In genomic region chr6:43462189-43462848, GRCm38 (mm10) we compare ENCODE assay signal across 17 mouse cellular contexts.
A peak's percentile ranks its signal among the peaks of the same experiment; 100 is the strongest.
DNase-seq lines count a peak whose midpoint lies in the region; ATAC-seq lines count a peak whose summit lies in the region.
"Had no signal": no experiment of that assay in that cellular context is flagged by ENCODE, and none has a peak within 500 bp of the region (broad histone marks: within the 10 kb centered on the region; RNA-seq: fewer than 3 reads in every experiment).

No protein-coding gene starts in this region.

- ATAC-seq in forebrain, embryonic 13.5 days = peak; percentile 86
- ATAC-seq in forebrain, embryonic 12.5 days (ENCODE audit: low FRiP score) = no peak
- ATAC-seq in forebrain, embryonic 16.5 days = peak; percentile 89

- H3K27ac ChIP-seq in forebrain, embryonic 13.5 days = no peak overlapping the region
- H3K27ac ChIP-seq in forebrain, embryonic 12.5 days = no peak overlapping the region
- no peak overlapping the region for H3K27ac ChIP-seq in forebrain, embryonic 16.5 days (ENCODE audit: low read length)
- H3K27ac ChIP-seq: limb, embryonic 10.5 days had no signal

- peak; percentile 5 for DNase-seq in layer of hippocampus, adult 9-11 months
- DNase-seq in layer of hippocampus, postnatal 10 days (ENCODE audit: low spot score in 2 of 2) = no peak
- DNase-seq in 416B (ENCODE audit: low read depth) = peak; percentile 61
- DNase-seq in gastrocnemius, postnatal 25 days = no peak
- DNase-seq in B cell, adult 2 months = no peak
- DNase-seq: adrenal gland, postnatal 10 days; cerebellum, adult 9-10 months; embryo, embryonic 11 days; gastrocnemius, postnatal 10 days; kidney, adult 8-10 months; layer of hippocampus, postnatal 36 days had no signal

- H3K4me1 ChIP-seq in forebrain, embryonic 13.5 days = peaks cover 5% of the 10 kb centered on the region; the same call in 1 of the 2 replicates
- H3K4me1 ChIP-seq in forebrain, embryonic 12.5 days = 0 out of 2 replicates have a peak, but pooled peaks cover 3% of the 10 kb centered on the region
- peaks cover 4% of the 10 kb centered on the region; the same call in 1 of the 2 replicates for H3K4me1 ChIP-seq in forebrain, embryonic 16.5 days (replicated peaks; ENCODE audit: control insufficient read depth, insufficient read depth, low read length)
- H3K4me1 ChIP-seq: limb, embryonic 10.5 days had no signal

- no peak overlapping the region for H3K4me3 ChIP-seq in forebrain, embryonic 13.5 days
- no peak overlapping the region for H3K4me3 ChIP-seq in forebrain, embryonic 12.5 days (replicated peaks)
- H3K4me3 ChIP-seq in forebrain, embryonic 16.5 days (replicated peaks; ENCODE audit: low read length) = no peak overlapping the region
- H3K4me3 ChIP-seq: limb, embryonic 10.5 days had no signal

- no peaks in the 10 kb centered on the region for H3K9me3 ChIP-seq in forebrain, embryonic 13.5 days (replicated peaks)
- no peaks in the 10 kb centered on the region for H3K9me3 ChIP-seq in forebrain, embryonic 12.5 days
- no peaks in the 10 kb centered on the region for H3K9me3 ChIP-seq in forebrain, embryonic 16.5 days (ENCODE audit: control insufficient read depth, low read length)
- H3K9me3 ChIP-seq: limb, embryonic 10.5 days had no signal

- H3K4me2 ChIP-seq in forebrain, embryonic 13.5 days = no peak overlapping the region
- no peak overlapping the region for H3K4me2 ChIP-seq in forebrain, embryonic 12.5 days
- H3K4me2 ChIP-seq in forebrain, embryonic 16.5 days (ENCODE audit: low read length) = no peak overlapping the region
- H3K4me2 ChIP-seq: liver, embryonic 11.5 days; lung, embryonic 14.5 days had no signal

- H3K9ac ChIP-seq in forebrain, embryonic 13.5 days = no peak overlapping the region
- no peak overlapping the region for H3K9ac ChIP-seq in forebrain, embryonic 12.5 days
- no peak overlapping the region for H3K9ac ChIP-seq in forebrain, embryonic 16.5 days (replicated peaks; ENCODE audit: low read depth, low read length)
- H3K9ac ChIP-seq: lung, embryonic 14.5 days had no signal

- H3K36me3 ChIP-seq in forebrain, embryonic 13.5 days (ENCODE audit: poor library complexity, severe bottlenecking) = no peaks in the 10 kb centered on the region
- no peaks in the 10 kb centered on the region for H3K36me3 ChIP-seq in forebrain, embryonic 12.5 days (replicated peaks)
- no peaks in the 10 kb centered on the region for H3K36me3 ChIP-seq in forebrain, embryonic 16.5 days (ENCODE audit: control insufficient read depth, insufficient read depth)
- H3K36me3 ChIP-seq: limb, embryonic 10.5 days had no signal

- no peaks in the 10 kb centered on the region for H3K27me3 ChIP-seq in forebrain, embryonic 13.5 days
- no peaks in the 10 kb centered on the region for H3K27me3 ChIP-seq in forebrain, embryonic 12.5 days
- no peaks in the 10 kb centered on the region for H3K27me3 ChIP-seq in forebrain, embryonic 16.5 days (replicated peaks; ENCODE audit: control insufficient read depth, insufficient read depth, low read length)

- WGBS in forebrain, embryonic 13.5 days = 78% methylated on average over 2 of the region's 2 CpGs
- WGBS in forebrain, embryonic 12.5 days = 90% methylated on average over 2 of the region's 2 CpGs
- WGBS in forebrain, embryonic 16.5 days = 44% methylated on average over 2 of the region's 2 CpGs

Comparison
In these comparisons a context has a peak if more than half of its experiments do, and no peak if none do; other contexts are left out.
1. DNase-seq: peak in layer of hippocampus, adult 9-11 months (single experiment) and 416B (single experiment); none in layer of hippocampus, postnatal 10 days (0 of 2), gastrocnemius, postnatal 25 days (single experiment) and B cell, adult 2 months (0 of 2).